In genomic region chr14:21100876-21101275, GRCm38 (mm10) we compare ENCODE assay signal across 26 mouse cellular contexts. TPM values are rescaled to one million over a fixed set of nuclear protein-coding genes. Genes with fewer than 3 reads are reported as not detected.
A peak's percentile ranks its signal among the peaks of the same experiment; 100 is the strongest.
DNase-seq lines count a peak whose midpoint lies in the region; ATAC-seq and TF ChIP-seq lines count a peak whose summit lies in the region.
"Had no signal": no experiment of that assay in that cellular context is flagged by ENCODE, and none has a peak within 500 bp of the region (broad histone marks: within the 10 kb centered on the region; RNA-seq: fewer than 3 reads in every experiment).

No protein-coding gene starts in this region.

- 74% methylated on average over 2 of the region's 2 CpGs for WGBS in heart, embryonic 15.5 days
- 44% methylated on average over 2 of the region's 2 CpGs for WGBS in lung, embryonic 14.5 days

- no peak overlapping the region for H3K9ac ChIP-seq in heart, embryonic 15.5 days
- no peak overlapping the region for H3K9ac ChIP-seq in lung, embryonic 14.5 days
- peak overlapping the region; percentile 23 for H3K9ac ChIP-seq in MEL (ENCODE audit: control insufficient read depth, low read depth, low read length, poor library complexity, severe bottlenecking)
- H3K9ac ChIP-seq: embryonic facial prominence, embryonic 12.5 days; forebrain, embryonic 15.5 days; hindbrain, embryonic 13.5 days; limb, embryonic 13.5 days; liver, embryonic 13.5 days; midbrain, embryonic 15.5 days; neural tube, embryonic 15.5 days had no signal

- ATAC-seq in heart, embryonic 15.5 days (replicated peaks; ENCODE audit: insufficient number of reproducible peaks, insufficient read depth, low FRiP score, low read depth): no peak
- ATAC-seq in lung, embryonic 14.5 days (ENCODE audit: insufficient read depth): no peak
- ATAC-seq: forebrain, embryonic 15.5 days; intestine, embryonic 16.5 days; midbrain, embryonic 15.5 days had no signal

- no peaks in the 10 kb centered on the region for H3K79me2 ChIP-seq in MEL (ENCODE audit: control insufficient read depth, insufficient read depth, low read length, poor library complexity)

- TF ChIP-seq CTCF in lung, embryonic 14.5 days (IDR thresholded peaks at IDR 0.05; ENCODE audit: low read depth): no peak
- TF ChIP-seq CTCF in MEL (IDR thresholded peaks at IDR 0.05 in 2 of 3, conservative IDR thresholded peaks at IDR 0.05 in 1 of 3; ENCODE audit: control insufficient read depth in 1 of 3, insufficient read depth in 1 of 3, low read depth in 2 of 3, low read length in 3 of 3, poor library complexity in 1 of 3, severe bottlenecking in 1 of 3): no peak

- H3K9me3 ChIP-seq in heart, embryonic 15.5 days (replicated peaks): no peaks in the 10 kb centered on the region
- no peaks in the 10 kb centered on the region for H3K9me3 ChIP-seq in lung, embryonic 14.5 days (ENCODE audit: low read depth, low read length)
- no peaks in the 10 kb centered on the region for H3K9me3 ChIP-seq in MEL (replicated peaks; ENCODE audit: insufficient read depth, low read length)
- H3K9me3 ChIP-seq: embryonic facial prominence, embryonic 12.5 days; forebrain, embryonic 10.5 days; forebrain, embryonic 15.5 days; hindbrain, embryonic 13.5 days; limb, embryonic 13.5 days; liver, embryonic 13.5 days; midbrain, embryonic 10.5 days; midbrain, embryonic 15.5 days; neural tube, embryonic 15.5 days had no signal

- peak overlapping the region; percentile 63; the same call in 1 of the 2 replicates for H3K27ac ChIP-seq in heart, embryonic 15.5 days
- peak overlapping the region; percentile 8; the same call in 1 of the 2 replicates for H3K27ac ChIP-seq in lung, embryonic 14.5 days (ENCODE audit: low read depth)
- H3K27ac ChIP-seq in MEL (ENCODE audit: control insufficient read depth, low read depth, low read length): peak overlapping the region; percentile 49
- H3K27ac ChIP-seq: embryonic facial prominence, embryonic 12.5 days; forebrain, embryonic 10.5 days; forebrain, embryonic 15.5 days; hindbrain, embryonic 13.5 days; left cerebral cortex, adult 2 months; midbrain, embryonic 10.5 days; midbrain, embryonic 15.5 days; neural tube, embryonic 15.5 days had no signal

- no peaks in the 10 kb centered on the region for H3K36me3 ChIP-seq in heart, embryonic 15.5 days
- H3K36me3 ChIP-seq in lung, embryonic 14.5 days (ENCODE audit: insufficient read depth): no peaks in the 10 kb centered on the region
- peaks cover 0 to 22% of the 10 kb centered on the region in 2 experiments for H3K36me3 ChIP-seq in MEL (ENCODE audit: control insufficient read depth in 1 of 2, insufficient read depth in 2 of 2, low read length in 2 of 2)
- H3K36me3 ChIP-seq: embryonic facial prominence, embryonic 12.5 days; forebrain, embryonic 15.5 days; hindbrain, embryonic 13.5 days; limb, embryonic 13.5 days; midbrain, embryonic 10.5 days; midbrain, embryonic 15.5 days; neural tube, embryonic 15.5 days had no signal

- H3K27me3 ChIP-seq in heart, embryonic 15.5 days: no peaks in the 10 kb centered on the region
- no peaks in the 10 kb centered on the region for H3K27me3 ChIP-seq in lung, embryonic 14.5 days (ENCODE audit: insufficient read depth, low read length)
- H3K27me3 ChIP-seq in MEL (ENCODE audit: control insufficient read depth in 1 of 2, insufficient read depth in 2 of 2, low read length in 2 of 2): no peaks in the 10 kb centered on the region
- H3K27me3 ChIP-seq: CH12.LX; embryonic facial prominence, embryonic 12.5 days; forebrain, embryonic 15.5 days; hindbrain, embryonic 13.5 days; limb, embryonic 13.5 days; liver, embryonic 13.5 days; midbrain, embryonic 15.5 days; neural tube, embryonic 15.5 days had no signal

- peaks cover 22% of the 10 kb centered on the region for H3K4me1 ChIP-seq in heart, embryonic 15.5 days (replicated peaks)
- no peaks in the 10 kb centered on the region for H3K4me1 ChIP-seq in lung, embryonic 14.5 days (ENCODE audit: insufficient read depth)
- H3K4me1 ChIP-seq in MEL (ENCODE audit: control insufficient read depth in 1 of 2, insufficient read depth in 2 of 2, low read length in 2 of 2): peaks cover 16 to 19% of the 10 kb centered on the region in 2 experiments
- H3K4me1 ChIP-seq: hindbrain, embryonic 13.5 days; midbrain, embryonic 10.5 days; midbrain, embryonic 15.5 days; neural tube, embryonic 15.5 days had no signal

- TF ChIP-seq POLR2A in MEL (IDR thresholded peaks at IDR 0.05; ENCODE audit: control insufficient read depth in 1 of 2, insufficient read depth in 1 of 2, low read depth in 1 of 2, low read length in 2 of 2, poor library complexity in 1 of 2): no peak

- DNase-seq in heart, adult 8-10 months (ENCODE audit: low spot score): no peak
- peak; percentile 44 for DNase-seq in lung, embryonic 14.5 days
- DNase-seq in lung, postnatal 25 days (ENCODE audit: low spot score): no peak
- DNase-seq in MEL (ENCODE audit: low read depth, low spot score) (peak; percentile 14), NIH3T3 (ENCODE audit: low read depth) (peak; percentile 54)
- DNase-seq in ovary, postnatal 14 days (ENCODE audit: low spot score): no peak
- DNase-seq: cerebellum, adult 11-12 months; cerebellum, adult 9-11 months; embryo, embryonic 11 days; kidney, adult 8-10 months; liver, embryonic 13.5 days; lung, adult 2 months; right cerebral cortex, adult 18-20 months; spleen, adult 18-20 months had no signal

- no peak for TF ChIP-seq RAD21 in MEL (IDR thresholded peaks at IDR 0.05; ENCODE audit: low read depth, low read length)

- H3K4me2 ChIP-seq in heart, embryonic 15.5 days: no peak overlapping the region
- H3K4me2 ChIP-seq in lung, embryonic 14.5 days: no peak overlapping the region
- H3K4me2 ChIP-seq: embryonic facial prominence, embryonic 12.5 days; forebrain, embryonic 15.5 days; hindbrain, embryonic 13.5 days; limb, embryonic 13.5 days; liver, embryonic 13.5 days; midbrain, embryonic 15.5 days; neural tube, embryonic 15.5 days had no signal

- no peak for TF ChIP-seq EP300 in MEL (IDR thresholded peaks at IDR 0.05; ENCODE audit: low read depth in 1 of 2, low read length in 2 of 2)

- H3K4me3 ChIP-seq in heart, embryonic 15.5 days: no peak overlapping the region
- no peak overlapping the region for H3K4me3 ChIP-seq in lung, embryonic 14.5 days (ENCODE audit: low read depth, low read length)
- peak overlapping the region in 1 of 2 experiments; percentile 23; a peak in 1 of 4 replicates for H3K4me3 ChIP-seq in MEL (ENCODE audit: control insufficient read depth in 1 of 2, insufficient read depth in 1 of 2, low read depth in 2 of 2, low read length in 2 of 2)
- H3K4me3 ChIP-seq: embryonic facial prominence, embryonic 12.5 days; forebrain, embryonic 10.5 days; forebrain, embryonic 15.5 days; hindbrain, embryonic 13.5 days; left cerebral cortex, adult 2 months; limb, embryonic 13.5 days; liver, embryonic 13.5 days; midbrain, embryonic 10.5 days; midbrain, embryonic 15.5 days; neural tube, embryonic 15.5 days had no signal

TF ChIP-seq in MEL, 35 proteins besides CTCF, POLR2A, EP300 and RAD21:
- TF ChIP-seq CHD1 (IDR thresholded peaks at IDR 0.05; ENCODE audit: low read depth, low read length) (no peak), E2F4 (IDR thresholded peaks at IDR 0.05; ENCODE audit: borderline replicate concordance, low read depth, low read length) (no peak), UBTF (IDR thresholded peaks at IDR 0.05; ENCODE audit: borderline replicate concordance, insufficient read depth, low read depth, low read length) (no peak), TBP (IDR thresholded peaks at IDR 0.05; ENCODE audit: low read depth, low read length) (no peak), MAZ (IDR thresholded peaks at IDR 0.05; ENCODE audit: low read depth, low read length) (no peak), NELFE (IDR thresholded peaks at IDR 0.05; ENCODE audit: low read depth, low read length) (no peak), ZNF384 (IDR thresholded peaks at IDR 0.05; ENCODE audit: low read depth, low read length) (no peak), MAX (IDR thresholded peaks at IDR 0.05; ENCODE audit: low read length) (no peak), ZMIZ1 (IDR thresholded peaks at IDR 0.05; ENCODE audit: low read depth, low read length) (no peak), RCOR1 (IDR thresholded peaks at IDR 0.05; ENCODE audit: low read depth, low read length) (no peak), MYB (IDR thresholded peaks at IDR 0.05; ENCODE audit: low read depth, low read length) (no peak), SMC3 (IDR thresholded peaks at IDR 0.05; ENCODE audit: low read depth, low read length) (no peak), MEF2A (IDR thresholded peaks at IDR 0.05; ENCODE audit: extremely low read depth, insufficient replicate concordance, low read depth, low read length, poor library complexity, severe bottlenecking) (no peak)

RNA-seq across cellular contexts. Expression of gene Adk, which starts 48.5 kb away (rescaled TPM):
- polyA plus RNA-seq in heart, embryonic 15.5 days (2015; fragmentation: Nextera tagmentation; extraction: Ambion mirVana): 184 and 223 TPM in 2 replicates
- 100 to 1,000 TPM; 233 to 260 (median 250) TPM for total RNA-seq in heart, adult 8-10 months (2022)
- 218 and 229 TPM in 2 replicates for polyA plus RNA-seq in lung, embryonic 14.5 days (2014; fragmentation: Nextera tagmentation; extraction: Ambion mirVana)
- 102 and 125 TPM in 2 replicates for total RNA-seq in MEL (2012; rRNA removed)
- 100 to 1,000 TPM in 1 of 2 experiments, 10 to 100 TPM in 1; 69.0 to 479 TPM for polyA plus RNA-seq in MEL (2012; ENCODE audit: insufficient read depth in 1 of 2, insufficient read length in 2 of 2, low read depth in 1 of 2, low replicate concordance in 2 of 2, missing spikeins in 1 of 2)

RNA-seq across cellular contexts. Expression of gene Ap3m1, which starts 48.6 kb away (rescaled TPM):
- polyA plus RNA-seq in heart, embryonic 15.5 days (2015; fragmentation: Nextera tagmentation; extraction: Ambion mirVana): 53.7 and 54.1 TPM in 2 replicates
- 10 to 100 TPM; 50.5 to 59.8 (median 57.0) TPM for total RNA-seq in heart, adult 8-10 months (2022)
- 82.5 and 86.9 TPM in 2 replicates for polyA plus RNA-seq in lung, embryonic 14.5 days (2014; fragmentation: Nextera tagmentation; extraction: Ambion mirVana)
- total RNA-seq in MEL (2012; rRNA removed): 27.9 and 31.8 TPM in 2 replicates
- 10 to 100 TPM in 1 of 2 experiments, not detected in 1; 47.4 TPM for polyA plus RNA-seq in MEL (2012; ENCODE audit: insufficient read depth in 1 of 2, insufficient read length in 2 of 2, low read depth in 1 of 2, low replicate concordance in 2 of 2, missing spikeins in 1 of 2)

Comparison
In these comparisons a context has a peak if more than half of its experiments do, and no peak if none do; other contexts are left out.
1. DNase-seq: peak in lung, embryonic 14.5 days (single experiment), MEL (single experiment) and NIH3T3 (single experiment); none in heart, adult 8-10 months (single experiment), lung, postnatal 25 days (single experiment) and ovary, postnatal 14 days (single experiment).
2. H3K27ac ChIP-seq: peak in every context shown above with its lines; median percentile 63 in heart, embryonic 15.5 days; 49 in MEL; 8 in lung, embryonic 14.5 days.